8 mouse cellular contexts compared by ENCODE assay signal in genomic region chr11:40695103-40695502, GRCm38 (mm10). TPM values are rescaled to one million over a fixed set of nuclear protein-coding genes. Genes with fewer than 3 reads are reported as not detected.
DNase-seq lines count a peak whose midpoint lies in the region; ATAC-seq lines count a peak whose summit lies in the region.

Gene Mat2b (minus strand): TSS chr11:40695203.

- peaks cover 24% of the 10 kb centered on the region for H3K4me1 ChIP-seq in hindbrain, embryonic 16.5 days (ENCODE audit: control insufficient read depth, insufficient read depth, low read depth, low read length)

- WGBS in hindbrain, embryonic 16.5 days: 81% methylated on average over 9 of the region's 9 CpGs
- 39% methylated on average over 6 of the region's 9 CpGs for WGBS in macrophage (ENCODE audit: missing documents)

- no peaks in the 10 kb centered on the region for H3K9me3 ChIP-seq in hindbrain, embryonic 16.5 days (ENCODE audit: control insufficient read depth, low read length)

- H3K4me2 ChIP-seq in hindbrain, embryonic 16.5 days (ENCODE audit: low read length): peak within 1 kb of the TSS; percentile 97

- peaks cover 32% of the 10 kb centered on the region for H3K79me2 ChIP-seq in macrophage (ENCODE audit: inconsistent target)

- peak within 1 kb of the TSS; percentile 63 for H3K9ac ChIP-seq in hindbrain, embryonic 16.5 days (ENCODE audit: low read depth, low read length)

- no peak for ATAC-seq in hindbrain, embryonic 16.5 days
- no peak for ATAC-seq in cerebellum, adult (ENCODE audit: insufficient number of reproducible peaks, low FRiP score, low TSS enrichment)

- no peaks in the 10 kb centered on the region for H3K27me3 ChIP-seq in hindbrain, embryonic 16.5 days (replicated peaks; ENCODE audit: control insufficient read depth, insufficient read depth, low read length)

- no peaks in the 10 kb centered on the region for H3K36me3 ChIP-seq in hindbrain, embryonic 16.5 days (ENCODE audit: control insufficient read depth, insufficient read depth, low read length)
- no peaks in the 10 kb centered on the region for H3K36me3 ChIP-seq in macrophage (ENCODE audit: inconsistent target)

- peak within 1 kb of the TSS; percentile 83 for H3K27ac ChIP-seq in hindbrain, embryonic 16.5 days (ENCODE audit: low read depth, low read length)
- peak within 1 kb of the TSS; percentile 85 for H3K27ac ChIP-seq in macrophage

- H3K4me3 ChIP-seq in hindbrain, embryonic 16.5 days (ENCODE audit: low read length): peak within 1 kb of the TSS; percentile 83
- peak within 1 kb of the TSS; percentile 76 for H3K4me3 ChIP-seq in macrophage (ENCODE audit: inconsistent target)

- DNase-seq in heart, adult 18-20 months: no peak
- DNase-seq in heart, adult 9 months (ENCODE audit: low spot score in 2 of 2): no peak
- DNase-seq in adrenal gland, adult 8-10 months: no peak
- no peak for DNase-seq in gastrocnemius, adult 18-20 months (ENCODE audit: low spot score)
- no peak for DNase-seq in spleen, postnatal 4 days (ENCODE audit: low spot score in 2 of 2)

RNA-seq across cellular contexts. Expression of gene Mat2b, which starts in this region (rescaled TPM):
- total RNA-seq in heart, adult 18-20 months (2021): 10 to 100 TPM; 94.5 to 96.3 TPM
- 100 to 1,000 TPM in 1 of 4 experiments, 10 to 100 TPM in 3; 86.3 to 102 (median 93.8) TPM for total RNA-seq in adrenal gland, adult 8-10 months (2022)
- total RNA-seq in gastrocnemius, adult 18-20 months (2021): 10 to 100 TPM; 55.7 to 57.3 TPM
- polyA plus RNA-seq in hindbrain, embryonic 16.5 days (2015; fragmentation: Nextera tagmentation; extraction: Ambion mirVana): 57.8 and 59.0 TPM in 2 replicates
- 100 to 1,000 TPM in 3 of 26 experiments, 10 to 100 TPM in 21, 1 to 10 TPM in 2; 6.4 to 103 (median 41.3) TPM for total RNA-seq in macrophage (2018; cell fraction: chromatin; rRNA removed)
- 10 to 100 TPM; 25.1 to 57.4 (median 48.2) TPM for total RNA-seq in macrophage (2018; cell fraction: cytosol; rRNA removed)
- 10 to 100 TPM; 11.4 to 84.9 (median 36.2) TPM for total RNA-seq in macrophage (2018; cell fraction: nucleus; rRNA removed)
- 28.8 to 55.1 TPM (median 43.4 TPM) in 3 replicates for polyA plus RNA-seq in macrophage (2018)
